Mouse (Mus musculus): ENCODE results near the gene Hipk2. TPM values are rescaled to one million over a fixed set of nuclear protein-coding genes. Genes with fewer than 3 reads are reported as not detected.

The Hipk2 gene
- polyA plus RNA-seq, 1 experiment from 2014 or later = 38.4 TPM

- Histone ChIP-seq H3K4me2 (replicated peaks; ENCODE audit: low read depth, low read length) (peak within 1 kb of the TSS; percentile 61), H3K9ac (ENCODE audit: low read depth, low read length) (peak within 1 kb of the TSS; percentile 99), H3K4me1 (replicated peaks; ENCODE audit: control insufficient read depth, insufficient read depth, low read length) (peaks cover 11% of the 10 kb centered on the region), H3K4me3 (ENCODE audit: low read depth, low read length) (peak within 1 kb of the TSS; percentile 98), H3K36me3 (ENCODE audit: control insufficient read depth, insufficient read depth, low read length) (no peaks in the 10 kb centered on the region), H3K27me3 (ENCODE audit: control insufficient read depth, insufficient read depth, low read length) (no peaks in the 10 kb centered on the region), H3K27ac (ENCODE audit: low read depth, low read length) (peak within 1 kb of the TSS; percentile 90), H3K9me3 (ENCODE audit: control insufficient read depth, low read length) (no peaks in the 10 kb centered on the region)
- ATAC-seq (ENCODE audit: low FRiP score) (peak; percentile 49), DNase-seq (ENCODE audit: low spot score) (peak; percentile 70)
- WGBS = 0% methylated on average over 19 of the region's 77 CpGs
Observed at GRCm38 (mm10) chr6:38875258-38876070, 501 bp downstream of the Hipk2 start, which contains the start of gene Tbxas1. TSS of gene Tbxas1 (plus strand) at chr6:38875404.

- Histone ChIP-seq H3K9ac (ENCODE audit: low read depth, low read length) (peak overlapping the region; percentile 99), H3K36me3 (ENCODE audit: control insufficient read depth, insufficient read depth, low read length) (no peaks in the 10 kb centered on the region), H3K4me1 (replicated peaks; ENCODE audit: control insufficient read depth, insufficient read depth, low read length) (peaks cover 11% of the 10 kb centered on the region), H3K4me2 (replicated peaks; ENCODE audit: low read depth, low read length) (peak overlapping the region; percentile 61), H3K27ac (ENCODE audit: low read depth, low read length) (peak overlapping the region; percentile 90), H3K9me3 (ENCODE audit: control insufficient read depth, low read length) (no peaks in the 10 kb centered on the region), H3K4me3 (ENCODE audit: low read depth, low read length) (peak overlapping the region; percentile 98), H3K27me3 (ENCODE audit: control insufficient read depth, insufficient read depth, low read length) (no peaks in the 10 kb centered on the region)
- ATAC-seq (ENCODE audit: low FRiP score) (no peak), DNase-seq (ENCODE audit: low spot score) (peak; percentile 65)
- WGBS = under 1% methylated on average over 23 of the region's 23 CpGs
Observed at GRCm38 (mm10) chr6:38874565-38875257, 1.3 kb downstream of the Hipk2 start.

GRCm38 (mm10) chr6:38874035-38874434 lies 1.9 kb downstream of the Hipk2 start:
- peaks cover 11% of the 10 kb centered on the region for H3K4me1 ChIP-seq (replicated peaks; ENCODE audit: control insufficient read depth, insufficient read depth, low read length)
- H3K4me2 ChIP-seq (replicated peaks; ENCODE audit: low read depth, low read length) = peak overlapping the region; percentile 61
- ATAC-seq (ENCODE audit: low FRiP score) = no peak
- peak overlapping the region; percentile 99 for H3K9ac ChIP-seq (ENCODE audit: low read depth, low read length)
- DNase-seq (ENCODE audit: low spot score) = peak; percentile 79
- H3K36me3 ChIP-seq (ENCODE audit: control insufficient read depth, insufficient read depth, low read length) = no peaks in the 10 kb centered on the region
- H3K27ac ChIP-seq (ENCODE audit: low read depth, low read length) = peak overlapping the region; percentile 90; the same call in 1 of the 2 replicates
- WGBS = 11% methylated on average over 8 of the region's 8 CpGs
- H3K27me3 ChIP-seq (ENCODE audit: control insufficient read depth, insufficient read depth, low read length) = no peaks in the 10 kb centered on the region
- no peaks in the 10 kb centered on the region for H3K9me3 ChIP-seq (ENCODE audit: control insufficient read depth, low read length)
- H3K4me3 ChIP-seq (ENCODE audit: low read depth, low read length) = peak overlapping the region; percentile 98

- no peak for DNase-seq (ENCODE audit: low spot score)
- Histone ChIP-seq H3K4me2 (replicated peaks; ENCODE audit: low read depth, low read length) (peak overlapping the region; percentile 61), H3K9ac (ENCODE audit: low read depth, low read length) (peak overlapping the region; percentile 99; the same call in 1 of the 2 replicates), H3K4me1 (replicated peaks; ENCODE audit: control insufficient read depth, insufficient read depth, low read length) (peaks cover 11% of the 10 kb centered on the region), H3K27me3 (ENCODE audit: control insufficient read depth, insufficient read depth, low read length) (no peaks in the 10 kb centered on the region), H3K27ac (ENCODE audit: low read depth, low read length) (0 out of 2 replicates have a peak overlapping the region, but pooled peaks have one; percentile 18), H3K9me3 (ENCODE audit: control insufficient read depth, low read length) (no peaks in the 10 kb centered on the region), H3K36me3 (ENCODE audit: control insufficient read depth, insufficient read depth, low read length) (no peaks in the 10 kb centered on the region), H3K4me3 (ENCODE audit: low read depth, low read length) (peak overlapping the region; percentile 98)
- ATAC-seq (ENCODE audit: low FRiP score) = no peak
- WGBS = 79% methylated on average over 1 of the region's 1 CpGs
Observed at GRCm38 (mm10) chr6:38873316-38873715, 2.6 kb downstream of the Hipk2 start.

GRCm38 (mm10) chr6:38871051-38871450 lies 4.9 kb downstream of the Hipk2 start:
- Histone ChIP-seq H3K36me3 (ENCODE audit: control insufficient read depth, insufficient read depth, low read length) (no peaks in the 10 kb centered on the region), H3K27ac (ENCODE audit: low read depth, low read length) (no peak overlapping the region), H3K4me1 (replicated peaks; ENCODE audit: control insufficient read depth, insufficient read depth, low read length) (peaks cover 13% of the 10 kb centered on the region), H3K27me3 (ENCODE audit: control insufficient read depth, insufficient read depth, low read length) (no peaks in the 10 kb centered on the region), H3K4me2 (replicated peaks; ENCODE audit: low read depth, low read length) (no peak overlapping the region), H3K9ac (ENCODE audit: low read depth, low read length) (no peak overlapping the region), H3K9me3 (ENCODE audit: control insufficient read depth, low read length) (no peaks in the 10 kb centered on the region), H3K4me3 (ENCODE audit: low read depth, low read length) (no peak overlapping the region)
- 9% methylated on average over 7 of the region's 7 CpGs for WGBS
- ATAC-seq (ENCODE audit: low FRiP score) (no peak), DNase-seq (ENCODE audit: low spot score) (peak; percentile 51)

- WGBS = 17% methylated on average over 2 of the region's 2 CpGs
- no peak overlapping the region for H3K27ac ChIP-seq (ENCODE audit: low read depth, low read length)
- H3K4me2 ChIP-seq (replicated peaks; ENCODE audit: low read depth, low read length) = no peak overlapping the region
- H3K9ac ChIP-seq (ENCODE audit: low read depth, low read length) = no peak overlapping the region
- H3K4me3 ChIP-seq (ENCODE audit: low read depth, low read length) = no peak overlapping the region
- H3K9me3 ChIP-seq (ENCODE audit: control insufficient read depth, low read length) = no peaks in the 10 kb centered on the region
- ATAC-seq (ENCODE audit: low FRiP score) = no peak
- H3K4me1 ChIP-seq (replicated peaks; ENCODE audit: control insufficient read depth, insufficient read depth, low read length) = peaks cover 13% of the 10 kb centered on the region
- H3K36me3 ChIP-seq (ENCODE audit: control insufficient read depth, insufficient read depth, low read length) = no peaks in the 10 kb centered on the region
- no peaks in the 10 kb centered on the region for H3K27me3 ChIP-seq (ENCODE audit: control insufficient read depth, insufficient read depth, low read length)
- no peak for DNase-seq (ENCODE audit: low spot score)
Observed at GRCm38 (mm10) chr6:38870070-38870469, 5.9 kb downstream of the Hipk2 start.

GRCm38 (mm10) chr6:38868974-38869373 lies 7.0 kb downstream of the Hipk2 start:
- DNase-seq (ENCODE audit: low spot score) = no peak

GRCm38 (mm10) chr6:38867291-38867690 lies 8.7 kb downstream of the Hipk2 start:
- H3K9me3 ChIP-seq (ENCODE audit: control insufficient read depth, low read length) = no peaks in the 10 kb centered on the region
- no peaks in the 10 kb centered on the region for H3K27me3 ChIP-seq (ENCODE audit: control insufficient read depth, insufficient read depth, low read length)
- WGBS = 45% methylated on average over 1 of the region's 1 CpGs
- no peak overlapping the region for H3K4me2 ChIP-seq (replicated peaks; ENCODE audit: low read depth, low read length)
- H3K4me1 ChIP-seq (replicated peaks; ENCODE audit: control insufficient read depth, insufficient read depth, low read length) = peaks cover 7% of the 10 kb centered on the region
- H3K27ac ChIP-seq (ENCODE audit: low read depth, low read length) = no peak overlapping the region
- H3K36me3 ChIP-seq (ENCODE audit: control insufficient read depth, insufficient read depth, low read length) = no peaks in the 10 kb centered on the region
- no peak for DNase-seq (ENCODE audit: low spot score)
- no peak overlapping the region for H3K4me3 ChIP-seq (ENCODE audit: low read depth, low read length)
- H3K9ac ChIP-seq (ENCODE audit: low read depth, low read length) = no peak overlapping the region
- ATAC-seq (ENCODE audit: low FRiP score) = no peak

More at GRCm38 (mm10) chr6:38868974-38869373, 7.0 kb downstream of the Hipk2 start:
- no peak for ATAC-seq (ENCODE audit: low FRiP score)
- Histone ChIP-seq H3K4me2 (replicated peaks; ENCODE audit: low read depth, low read length) (no peak overlapping the region), H3K27ac (ENCODE audit: low read depth, low read length) (no peak overlapping the region), H3K4me3 (ENCODE audit: low read depth, low read length) (no peak overlapping the region), H3K27me3 (ENCODE audit: control insufficient read depth, insufficient read depth, low read length) (no peaks in the 10 kb centered on the region), H3K9me3 (ENCODE audit: control insufficient read depth, low read length) (no peaks in the 10 kb centered on the region), H3K36me3 (ENCODE audit: control insufficient read depth, insufficient read depth, low read length) (no peaks in the 10 kb centered on the region), H3K9ac (ENCODE audit: low read depth, low read length) (no peak overlapping the region), H3K4me1 (replicated peaks; ENCODE audit: control insufficient read depth, insufficient read depth, low read length) (peaks cover 13% of the 10 kb centered on the region)
- 100% methylated on average over 1 of the region's 1 CpGs for WGBS
